Mouse (Mus musculus): ENCODE results near the gene Nrxn2.

Nrxn2 gene

DNA sequence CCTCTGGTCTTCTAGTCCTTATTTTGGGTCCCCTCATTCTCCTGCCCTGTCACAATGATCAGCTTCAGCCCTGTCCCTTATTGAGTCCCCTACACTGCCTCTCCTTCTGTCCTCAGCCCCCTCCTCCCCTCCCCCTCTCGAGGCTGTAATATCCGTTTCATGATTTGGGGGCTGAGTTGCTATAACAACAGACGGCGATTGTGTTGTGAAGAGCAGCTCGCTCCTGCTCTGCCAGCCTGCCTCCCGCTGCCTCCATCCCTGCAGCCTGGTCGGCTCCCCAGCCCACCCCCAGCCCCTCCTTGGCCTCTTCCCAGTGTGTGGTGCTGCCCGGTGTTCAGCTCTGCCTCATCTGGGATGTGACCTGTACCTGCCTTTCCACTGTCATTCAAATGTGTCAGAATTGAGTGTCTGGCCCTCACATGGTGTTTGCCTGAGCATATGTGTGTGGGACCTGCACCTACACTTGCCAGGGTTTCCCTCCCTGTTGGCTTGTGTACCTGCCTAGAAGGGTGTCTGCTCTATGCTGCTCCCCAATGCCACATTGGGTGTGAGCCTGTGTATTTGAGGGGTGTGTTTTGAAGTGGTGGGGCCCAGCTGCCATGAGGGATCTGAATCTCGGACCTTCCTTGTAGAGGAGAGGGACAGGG is 2.3 kb upstream of the Nrxn2 start:
- in situ Hi-C loops (cut with MboI, MseI), result loop anchor here (25.0 kb wide), 1 partner anchor 421 kb away; the partner anchor contains the start of gene Rps6ka4

DNA sequence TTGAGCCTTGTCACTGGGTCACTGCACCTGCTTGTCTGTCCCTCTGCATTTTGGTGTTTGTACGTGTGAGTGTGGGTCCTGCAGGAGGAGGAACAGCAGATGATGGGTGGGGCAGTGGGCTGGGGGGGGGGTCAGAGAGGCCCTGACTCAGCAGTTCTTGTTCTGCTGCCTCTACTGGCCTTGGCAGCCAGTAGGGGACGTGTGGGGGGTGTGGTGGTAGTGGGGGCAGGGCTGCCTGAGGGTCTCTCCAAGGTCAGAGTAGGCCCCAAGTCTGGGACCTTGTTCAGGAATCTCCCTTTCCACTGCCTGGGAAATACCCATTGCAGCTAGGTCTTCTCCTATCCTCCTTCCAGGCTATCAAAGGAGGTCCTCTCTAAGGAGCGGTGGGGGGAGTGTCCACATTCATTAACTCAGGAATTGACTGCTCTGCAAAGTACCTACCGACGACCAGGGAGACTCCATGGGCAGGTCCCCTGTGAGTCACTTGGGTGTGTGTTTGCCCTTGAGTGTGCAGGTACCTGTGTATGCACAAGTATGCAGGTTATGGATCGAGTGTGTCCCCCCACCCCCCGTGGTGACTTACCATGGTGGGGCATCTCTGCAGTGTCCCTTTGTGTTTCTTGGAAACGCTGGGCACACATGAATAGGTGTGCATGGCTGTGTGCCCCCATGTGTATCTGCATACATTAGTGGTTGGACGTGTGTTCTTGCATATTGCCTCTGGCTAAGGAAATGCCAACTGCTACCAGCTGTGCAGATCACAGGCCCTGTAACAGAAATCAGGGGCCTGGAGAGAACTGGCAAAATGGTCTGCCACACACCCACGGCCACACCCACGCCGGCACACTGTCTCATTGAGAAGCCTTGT is 1.4 kb upstream of the Nrxn2 start:
- in situ Hi-C loops (cut with MboI, MseI), result loop anchor here (25.0 kb wide), 1 partner anchor 420 kb away; the partner anchor contains the start of gene Rps6ka4

DNA sequence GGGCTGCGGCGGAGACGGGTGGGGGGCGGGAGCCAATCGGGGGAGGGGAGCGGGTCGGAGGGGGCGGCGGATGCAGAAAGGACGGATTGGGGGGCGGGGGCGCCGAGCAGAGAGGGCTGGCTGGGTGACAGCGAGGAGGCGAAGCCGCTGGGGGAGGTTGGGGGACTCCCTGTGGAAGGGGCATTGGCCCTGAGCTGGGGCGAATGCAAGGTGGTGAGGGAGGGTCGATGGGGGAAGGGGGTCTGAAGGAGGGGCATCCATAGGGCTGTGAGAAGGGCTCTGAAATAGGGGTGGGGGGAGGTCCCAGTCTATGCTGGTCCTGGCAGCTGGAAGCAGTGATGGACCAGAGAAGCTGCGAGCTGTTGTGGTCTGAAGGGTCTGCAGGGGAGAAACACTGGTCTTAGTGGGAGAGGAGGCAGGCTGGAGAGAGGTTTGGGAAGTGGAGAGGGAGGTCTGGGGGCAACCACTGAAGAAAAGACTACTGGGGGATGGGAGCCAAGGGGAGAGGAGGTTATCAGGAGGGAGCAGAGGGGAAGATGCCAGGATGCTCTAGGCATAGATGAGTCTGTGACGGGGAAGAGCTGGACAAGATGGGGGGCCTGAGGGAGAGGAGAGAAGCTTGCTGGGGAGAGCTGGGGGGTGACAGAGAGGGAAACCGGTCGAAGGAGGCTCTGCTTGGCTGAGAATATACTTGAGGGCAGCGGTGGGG is 607 bp downstream of the Nrxn2 start:
- in situ Hi-C loops (cut with MboI, MseI), result loop anchor here (25.0 kb wide), 1 partner anchor 418 kb away; the partner anchor contains the start of gene Rps6ka4

DNA sequence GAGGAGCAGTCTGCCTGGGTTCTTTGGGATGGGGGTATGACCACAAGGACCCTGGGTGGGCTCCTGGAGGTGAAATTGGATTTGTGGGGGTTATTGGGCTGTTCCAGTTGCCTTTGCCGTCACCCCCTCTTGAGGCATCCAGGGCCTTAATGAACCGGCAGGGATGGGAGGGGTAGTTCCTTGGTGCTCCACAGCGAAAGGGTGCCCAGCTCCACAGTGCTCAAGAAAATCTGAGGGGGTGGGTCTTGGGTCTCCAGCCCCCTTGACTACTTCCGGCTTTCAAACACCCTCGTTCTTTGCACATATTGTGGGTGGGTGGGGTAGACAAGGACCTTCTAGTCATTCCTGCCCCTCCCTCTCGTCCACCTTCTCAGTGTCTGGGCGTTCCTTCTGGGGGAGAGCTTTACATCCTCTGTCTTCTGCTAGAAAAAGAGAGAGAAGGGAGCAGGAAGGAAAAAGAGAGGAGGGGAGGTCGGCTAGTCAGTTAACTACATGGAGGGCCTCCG is 1.3 kb downstream of the Nrxn2 start:
- in situ Hi-C loops (cut with MboI, MseI), result loop anchor here (25.0 kb wide), 1 partner anchor 417 kb away; the partner anchor contains the start of gene Rps6ka4

DNA sequence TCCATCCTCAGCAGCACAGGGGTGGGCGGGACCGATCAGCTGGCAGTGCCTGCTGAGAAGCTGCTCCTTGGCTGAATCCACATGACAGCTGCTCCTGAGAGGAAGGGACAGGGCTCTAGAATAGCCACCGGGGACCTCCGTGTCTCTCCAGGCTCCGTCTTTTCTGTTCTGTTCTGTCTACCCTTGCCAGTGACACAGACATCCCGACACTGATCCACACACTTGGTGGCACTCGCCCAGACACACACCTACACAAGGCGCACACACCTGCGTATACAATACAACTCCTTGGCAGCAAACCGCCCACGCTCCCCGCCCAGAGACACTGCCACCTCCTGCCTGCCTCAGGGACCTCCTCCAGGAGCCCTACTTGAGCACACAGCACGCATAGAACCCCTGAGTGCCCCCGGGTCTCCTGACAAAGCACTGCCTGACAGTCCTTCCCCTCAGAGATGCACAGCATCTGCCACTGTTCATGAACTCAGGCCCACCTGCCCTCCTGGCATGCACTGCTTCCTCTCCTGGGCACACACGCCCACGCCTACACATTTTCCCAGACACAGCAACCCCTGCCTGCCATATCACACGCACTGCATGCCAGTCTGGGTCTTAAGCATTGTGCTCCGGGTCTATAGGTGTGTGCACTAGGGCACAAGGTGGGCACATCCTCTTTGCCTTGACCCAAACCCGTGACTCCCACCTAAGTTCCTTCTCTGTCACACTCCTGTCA is 2.1 kb downstream of the Nrxn2 start:
- in situ Hi-C loops (cut with MboI, MseI), result loop anchor here (25.0 kb wide), 1 partner anchor 417 kb away; the partner anchor contains the start of gene Rps6ka4

DNA sequence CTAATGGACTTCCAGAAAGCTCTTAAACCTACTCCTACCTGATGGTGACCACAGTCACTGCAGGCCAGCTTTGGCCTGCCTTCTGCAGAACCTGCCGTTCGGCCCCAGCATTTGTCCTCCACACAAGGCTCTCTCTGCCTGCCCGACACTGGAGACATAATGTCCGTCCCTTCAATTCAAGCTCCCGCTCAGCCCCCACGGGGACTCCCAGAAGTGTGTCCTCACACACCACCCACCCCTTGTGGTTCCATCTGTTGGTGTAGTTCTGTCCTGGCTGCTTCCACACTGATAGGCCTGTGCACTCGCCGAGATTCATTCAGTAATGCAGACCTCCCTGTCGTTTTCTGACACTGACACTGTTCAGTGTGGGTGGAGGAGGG is 2.7 kb downstream of the Nrxn2 start:
- in situ Hi-C loops (cut with MboI, MseI), result loop anchor here (25.0 kb wide), 1 partner anchor 416 kb away; the partner anchor contains the start of gene Rps6ka4

DNA sequence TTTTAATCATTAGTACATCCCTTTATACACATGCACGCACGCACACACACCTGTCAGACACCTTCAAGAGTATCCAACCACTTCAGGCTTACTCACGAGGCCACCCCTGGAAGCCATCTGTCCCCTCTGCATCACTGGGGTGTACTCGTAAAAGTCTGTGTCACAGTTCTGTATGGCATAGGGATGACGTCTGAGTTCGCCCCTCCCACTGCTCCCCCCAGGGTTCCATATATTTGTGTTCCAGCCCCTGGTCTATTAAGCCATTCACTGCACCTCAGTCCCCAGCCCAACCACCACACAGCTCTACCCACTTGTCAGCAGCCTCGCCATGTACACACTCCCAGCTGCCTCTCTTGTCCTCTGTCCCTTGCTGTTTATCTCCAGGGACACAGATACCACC is 3.5 kb downstream of the Nrxn2 start:
- in situ Hi-C loops (cut with MboI, MseI), result loop anchor here (25.0 kb wide), 1 partner anchor 415 kb away; the partner anchor contains the start of gene Rps6ka4

DNA sequence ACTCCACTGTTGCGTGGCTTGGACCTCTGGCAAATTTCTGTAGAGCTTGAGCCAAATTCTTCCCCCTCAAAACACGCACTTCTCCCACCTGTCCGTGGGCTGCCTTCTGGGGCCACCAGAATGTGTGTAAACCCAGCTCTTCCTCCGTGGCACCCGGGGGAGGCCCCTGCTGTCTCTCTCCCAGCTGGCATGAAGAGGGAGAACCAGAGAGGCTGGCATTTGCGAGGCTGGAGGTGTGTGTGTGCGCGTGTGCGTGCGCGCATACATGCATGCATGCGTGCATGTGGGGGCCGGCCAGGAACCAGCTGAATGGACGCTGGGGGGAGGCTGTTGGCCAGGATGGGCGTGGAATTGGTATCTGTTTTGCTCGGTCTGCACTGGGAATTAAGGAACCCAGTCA is 4.7 kb downstream of the Nrxn2 start:
- in situ Hi-C loops (cut with MboI, MseI), result loop anchor here (25.0 kb wide), 1 partner anchor 414 kb away; the partner anchor contains the start of gene Rps6ka4

DNA sequence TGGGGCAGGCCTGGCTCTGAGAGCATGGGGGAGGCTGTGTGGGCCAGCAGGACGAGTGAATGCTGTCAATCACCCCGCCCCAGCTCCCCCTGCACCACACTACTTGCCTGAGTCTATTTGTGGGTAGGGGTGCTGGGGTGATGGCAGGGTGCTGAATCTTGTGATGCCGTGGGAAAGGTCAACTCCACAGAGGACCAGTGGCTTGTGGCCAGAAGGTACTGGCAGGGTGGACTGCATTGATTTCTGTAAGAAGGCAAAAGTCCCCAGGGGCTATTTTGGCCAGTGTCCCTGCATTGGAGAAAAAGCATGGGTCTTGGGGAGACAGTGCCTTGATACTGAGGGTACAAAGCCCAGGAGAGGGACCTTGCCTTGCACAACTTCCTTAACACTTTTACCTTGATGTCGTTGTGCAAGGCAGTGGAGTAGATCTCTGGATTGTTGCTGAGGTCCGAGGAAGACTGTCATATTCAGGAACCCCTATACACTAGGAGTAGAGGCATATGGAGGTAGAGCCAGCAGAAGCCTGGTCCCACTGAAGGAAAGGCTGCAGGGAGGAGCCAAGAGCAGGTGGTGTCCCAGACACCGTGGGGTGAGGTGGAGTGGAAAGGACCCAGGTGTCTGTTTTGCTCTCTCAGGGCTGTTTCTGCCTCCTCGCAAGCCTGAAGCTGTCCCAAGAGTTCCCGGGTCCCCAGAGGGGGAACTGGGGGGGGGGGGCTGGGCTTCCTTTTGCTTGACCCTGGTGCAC is 5.8 kb downstream of the Nrxn2 start:
- in situ Hi-C loops (cut with MboI, MseI), result loop anchor here (25.0 kb wide), 1 partner anchor 413 kb away; the partner anchor contains the start of gene Rps6ka4

DNA sequence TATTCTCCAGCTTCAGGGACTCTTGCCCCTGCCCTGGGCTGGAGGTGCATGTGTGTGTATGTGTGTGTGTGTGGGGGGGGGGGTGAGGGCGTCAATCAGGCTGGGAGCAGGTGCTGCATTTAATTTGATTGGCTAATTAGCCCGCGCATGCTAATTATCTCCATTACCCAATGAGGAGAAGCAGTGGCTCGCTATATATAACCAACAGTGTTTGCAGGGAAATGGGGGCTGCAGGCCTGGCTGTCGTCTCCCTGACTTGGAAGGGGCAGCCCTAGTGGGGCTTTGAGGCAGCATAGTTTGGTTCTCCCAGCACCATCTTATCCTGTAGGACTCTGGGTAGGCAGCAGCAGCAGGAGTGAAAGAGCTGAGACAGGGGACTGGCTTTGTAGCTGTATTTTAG is 7.1 kb downstream of the Nrxn2 start:
- in situ Hi-C loops (cut with MboI, MseI), result no loop called here

DNA sequence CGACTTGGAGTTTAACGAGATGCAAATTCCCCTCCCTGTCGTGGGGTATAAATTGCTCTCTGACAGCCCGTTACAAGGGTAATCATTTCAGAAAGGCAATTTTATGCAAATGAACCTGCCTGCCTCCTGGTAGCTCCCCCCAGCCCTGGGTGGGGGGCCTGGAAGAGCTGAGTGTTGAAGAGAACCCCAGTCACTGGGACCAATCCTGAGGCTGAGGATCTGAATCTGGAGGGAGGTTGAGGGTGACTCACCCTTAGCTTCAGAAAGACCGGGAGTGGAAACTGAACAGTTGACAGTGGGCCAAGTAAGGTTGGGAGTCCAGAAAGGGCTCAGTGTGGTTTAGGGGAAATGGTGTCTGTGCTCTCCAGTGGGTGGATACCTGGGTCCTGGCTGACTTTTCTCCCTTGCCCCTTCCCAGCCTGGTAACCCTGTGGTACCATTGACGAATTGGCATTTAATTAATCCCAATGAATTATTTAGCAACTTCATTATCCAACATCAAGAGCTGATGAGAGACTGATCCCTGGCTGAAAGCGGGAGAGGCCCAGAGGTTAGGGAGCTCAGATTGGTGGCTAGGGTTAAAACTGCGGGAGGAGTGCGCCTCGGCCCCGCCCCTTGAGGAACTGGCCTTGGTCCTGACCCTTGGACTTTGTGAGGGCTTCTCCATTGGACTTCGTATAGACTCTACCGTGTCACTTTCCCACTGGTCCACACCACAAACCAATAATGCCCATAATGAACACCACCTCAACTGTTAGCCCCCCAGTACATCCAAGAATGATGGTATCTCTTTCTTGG is 8.4 kb downstream of the Nrxn2 start:
- in situ Hi-C loops (cut with MboI, MseI), result no loop called here

DNA sequence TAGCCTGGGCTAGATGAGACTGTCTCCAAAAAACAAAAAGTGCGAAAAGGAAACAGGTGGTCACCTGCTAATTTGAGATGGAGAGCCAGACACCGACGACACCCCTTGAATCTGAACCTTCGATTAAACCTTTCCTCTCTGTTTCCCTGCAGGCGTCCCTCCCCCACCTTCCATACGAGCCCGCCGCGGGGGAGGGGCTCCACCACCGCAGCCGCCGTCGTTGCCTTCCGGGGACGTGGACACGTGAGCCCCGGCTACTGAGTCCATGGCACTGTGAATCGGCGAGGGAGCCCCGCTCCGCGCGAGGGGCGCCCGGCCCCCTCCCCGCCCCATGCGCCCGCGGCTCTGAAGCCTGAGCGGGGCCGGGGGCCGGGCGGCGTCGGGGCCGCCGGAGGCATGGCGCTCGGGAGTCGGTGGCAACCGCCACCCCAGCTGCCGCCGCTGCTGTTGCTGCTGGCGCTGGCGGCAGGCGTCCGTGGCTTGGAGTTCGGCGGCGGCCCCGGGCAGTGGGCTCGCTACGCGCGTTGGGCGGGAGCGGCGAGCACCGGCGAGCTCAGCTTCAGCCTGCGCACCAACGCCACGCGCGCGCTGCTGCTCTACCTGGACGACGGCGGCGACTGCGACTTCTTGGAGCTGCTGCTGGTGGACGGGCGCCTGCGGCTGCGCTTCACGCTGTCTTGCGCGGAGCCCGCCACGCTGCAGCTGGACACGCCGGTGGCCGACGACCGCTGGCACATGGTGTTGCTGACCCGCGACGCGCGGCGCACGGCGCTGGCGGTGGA is 9.3 kb downstream of the Nrxn2 start:
- in situ Hi-C loops (cut with MboI, MseI), result no loop called here

DNA sequence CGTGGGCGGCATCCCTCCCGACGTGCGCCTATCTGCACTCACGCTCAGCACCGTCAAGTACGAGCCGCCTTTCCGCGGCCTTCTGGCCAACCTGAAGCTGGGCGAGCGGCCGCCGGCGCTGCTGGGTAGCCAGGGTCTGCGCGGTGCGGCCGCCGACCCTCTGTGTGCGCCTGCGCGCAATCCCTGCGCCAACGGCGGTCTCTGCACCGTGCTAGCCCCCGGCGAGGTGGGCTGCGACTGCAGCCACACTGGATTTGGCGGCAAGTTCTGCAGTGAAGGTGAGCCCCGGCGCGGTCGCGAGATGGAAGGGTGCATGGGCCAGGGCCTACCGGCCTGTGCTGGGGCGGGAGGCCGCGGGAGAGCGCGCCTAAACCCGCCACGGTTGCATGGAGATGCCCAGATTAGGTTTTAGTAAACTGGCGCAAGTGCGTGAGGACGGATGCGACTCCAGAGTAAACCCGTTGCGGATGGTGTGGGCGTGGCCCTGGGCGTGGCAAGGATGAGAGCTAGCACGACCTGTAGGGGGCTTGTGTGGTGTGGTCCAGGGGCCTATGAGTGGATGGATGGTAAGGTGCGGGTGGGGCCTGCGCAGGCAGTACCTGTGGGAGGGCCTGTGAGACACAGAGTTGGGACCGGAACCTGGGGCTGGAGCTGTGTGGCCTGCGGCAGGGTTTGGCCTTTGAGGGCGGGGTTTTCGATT is 10.1 kb downstream of the Nrxn2 start:
- in situ Hi-C loops (cut with MboI, MseI), result no loop called here

DNA sequence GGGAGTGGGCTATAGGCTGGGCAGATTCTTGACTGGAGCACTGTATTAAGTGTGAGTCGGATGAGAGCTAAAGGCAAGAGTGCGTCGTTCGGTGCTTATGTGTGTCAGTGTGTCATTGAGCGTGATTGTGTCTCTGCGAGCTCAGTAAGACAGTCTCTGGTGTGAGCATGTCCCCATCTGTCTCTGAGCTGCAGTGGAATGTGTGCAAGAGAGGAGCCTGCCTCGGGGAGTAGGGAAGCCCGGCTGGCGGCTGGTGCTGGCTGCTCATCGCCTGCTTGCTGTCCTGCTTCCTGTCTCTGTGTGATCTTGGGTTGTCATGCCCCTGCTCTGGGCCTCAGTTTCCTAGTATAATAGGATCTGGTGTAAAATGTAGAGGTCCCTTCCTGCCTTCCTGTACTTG is 24.5 kb downstream of the Nrxn2 start:
- in situ Hi-C loops (cut with MboI, MseI), result no loop called here

DNA sequence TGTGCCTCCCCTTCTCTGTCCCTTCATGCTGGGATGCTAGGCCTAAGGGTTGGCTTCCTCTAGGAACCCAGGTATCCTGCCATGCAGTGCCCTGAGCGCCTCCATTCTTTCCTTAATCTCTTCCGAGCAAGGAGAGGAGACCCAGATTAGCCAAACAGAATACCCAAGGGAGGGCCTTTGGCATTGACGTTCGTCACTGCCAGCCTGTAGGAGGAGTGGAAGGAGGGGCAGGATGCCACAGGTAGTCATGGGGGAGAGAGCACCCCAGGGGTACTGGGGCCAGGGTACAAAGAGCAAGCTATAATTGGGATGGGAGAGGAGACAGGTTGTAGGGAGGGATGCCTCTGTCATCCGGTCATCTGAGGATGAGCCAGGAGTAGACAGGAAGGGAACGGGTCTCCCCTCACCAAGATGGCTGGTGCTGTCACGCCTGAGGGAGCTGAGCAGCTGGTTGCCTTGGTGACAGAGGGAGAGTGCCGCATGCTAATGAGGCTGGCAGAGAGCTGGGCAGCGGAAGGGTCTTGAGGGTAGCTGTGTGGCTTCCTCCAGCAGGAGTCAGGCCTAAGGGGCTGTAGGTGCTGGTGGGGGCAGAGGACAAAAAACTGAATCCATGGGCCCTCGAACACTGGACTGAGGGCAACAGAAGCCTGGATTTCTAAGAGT is 27.4 kb downstream of the Nrxn2 start:
- in situ Hi-C loops (cut with MboI, MseI), result no loop called here

DNA sequence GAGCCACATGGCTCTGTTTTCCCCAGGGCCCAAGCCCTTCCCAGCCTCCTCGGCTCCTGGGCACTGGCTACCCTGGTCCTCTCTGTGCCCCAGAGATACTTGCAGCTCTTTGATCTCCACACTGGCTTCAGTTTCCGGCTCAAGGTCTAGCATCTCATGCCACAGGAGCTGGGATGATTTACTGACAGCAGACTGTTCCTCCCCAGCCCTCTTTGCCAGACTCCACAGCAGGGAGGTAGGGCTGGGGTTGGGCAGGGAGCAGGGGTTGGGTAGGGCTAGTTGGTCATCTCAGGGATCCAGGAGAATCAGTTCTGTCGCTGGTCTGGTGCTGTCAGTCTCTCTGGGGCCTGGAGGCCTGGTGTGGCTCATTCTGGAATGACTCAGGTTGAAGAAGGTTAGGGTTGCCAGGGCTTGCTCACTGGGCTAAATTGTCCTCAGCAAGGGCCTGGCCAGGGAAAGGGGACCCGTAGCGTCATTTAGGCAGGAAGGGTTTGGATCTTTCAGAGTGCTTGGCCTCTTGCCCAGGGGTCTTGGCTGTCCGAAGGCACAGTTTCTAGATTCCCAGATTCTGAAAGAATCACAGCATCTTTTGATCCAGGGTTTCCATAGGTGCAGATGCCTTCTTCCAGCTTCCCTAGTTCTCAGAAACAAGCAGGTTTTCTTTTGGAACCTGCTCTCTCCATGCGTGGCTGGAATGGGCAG is 28.4 kb downstream of the Nrxn2 start:
- in situ Hi-C loops (cut with MboI, MseI), result no loop called here

DNA sequence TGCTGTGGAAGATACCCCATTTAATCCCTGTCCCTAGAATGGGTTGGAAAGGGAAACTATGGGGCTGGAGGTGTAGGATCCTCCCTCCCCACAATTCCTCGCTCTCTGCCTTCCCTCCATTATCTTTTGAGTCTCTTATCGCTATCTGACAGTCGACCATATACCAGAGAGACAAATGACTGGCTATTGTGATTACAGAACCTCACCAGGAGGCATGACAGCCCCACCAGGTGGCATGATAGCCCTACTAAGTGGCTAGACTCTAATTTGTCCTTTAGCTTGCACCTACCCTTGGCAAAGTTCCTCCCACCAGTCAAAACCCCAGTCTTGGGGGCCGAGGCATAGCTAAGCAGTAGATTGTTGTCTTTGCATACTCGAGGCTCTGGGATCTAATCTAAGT is 30.2 kb downstream of the Nrxn2 start:
- in situ Hi-C loops (cut with MboI, MseI), result no loop called here
